Mouse (Mus musculus): Measurements from ENCODE around the gene Ttc7b. TPM values are rescaled to one million over a fixed set of nuclear protein-coding genes. Genes with fewer than 3 reads are reported as not detected.

Ttc7b gene
- polyA plus RNA-seq, 1 experiment from 2014 or later = 2.4 TPM

- Histone ChIP-seq H3K27ac (replicated peaks) (peak overlapping the region; percentile 5; the same call in 1 of the 2 replicates), H3K36me3 (ENCODE audit: control insufficient read depth, insufficient read depth, low read length) (peaks cover 3% of the 10 kb centered on the region; the same call in 1 of the 2 replicates), H3K4me2 (replicated peaks; ENCODE audit: low read depth) (no peak overlapping the region), H3K27me3 (ENCODE audit: control insufficient read depth, insufficient read depth, low read length) (no peaks in the 10 kb centered on the region), H3K4me1 (replicated peaks; ENCODE audit: control insufficient read depth, insufficient read depth) (no peaks in the 10 kb centered on the region; the same call in 1 of the 2 replicates), H3K4me3 (ENCODE audit: low read depth, low read length) (no peak overlapping the region), H3K9ac (ENCODE audit: low read length) (no peak overlapping the region), H3K9me3 (ENCODE audit: control insufficient read depth, low read length) (no peaks in the 10 kb centered on the region)
- 45% methylated on average over 5 of the region's 5 CpGs for WGBS
- ATAC-seq (ENCODE audit: low FRiP score, low TSS enrichment) = no peak
- no peak for TF ChIP-seq CTCF (IDR thresholded peaks at IDR 0.05; ENCODE audit: low read depth)
- TF ChIP-seq EP300 (optimal IDR thresholded peaks at IDR 0.05) = no peak
- DNase-seq (ENCODE audit: low spot score) = no peak
These were observed 121.4 kb downstream of the Ttc7b start for GRCm38 (mm10) chr12:100399126-100399727.

- Histone ChIP-seq H3K27ac (replicated peaks) (peak overlapping the region; percentile 5; the same call in 1 of the 2 replicates), H3K4me3 (ENCODE audit: low read depth, low read length) (no peak overlapping the region), H3K4me2 (replicated peaks; ENCODE audit: low read depth) (no peak overlapping the region), H3K27me3 (ENCODE audit: control insufficient read depth, insufficient read depth, low read length) (no peaks in the 10 kb centered on the region), H3K9ac (ENCODE audit: low read length) (no peak overlapping the region), H3K36me3 (ENCODE audit: control insufficient read depth, insufficient read depth, low read length) (peaks cover 3% of the 10 kb centered on the region; the same call in 1 of the 2 replicates), H3K9me3 (ENCODE audit: control insufficient read depth, low read length) (no peaks in the 10 kb centered on the region), H3K4me1 (replicated peaks; ENCODE audit: control insufficient read depth, insufficient read depth) (no peaks in the 10 kb centered on the region; the same call in 1 of the 2 replicates)
- WGBS = 41% methylated on average over 8 of the region's 8 CpGs
- no peak for ATAC-seq (ENCODE audit: low FRiP score, low TSS enrichment)
- no peak for DNase-seq (ENCODE audit: low spot score)
- TF ChIP-seq EP300 (optimal IDR thresholded peaks at IDR 0.05) (no peak), CTCF (IDR thresholded peaks at IDR 0.05; ENCODE audit: low read depth) (no peak)
These were observed 122.2 kb downstream of the Ttc7b start for GRCm38 (mm10) chr12:100398268-100398943.

- DNase-seq (ENCODE audit: low spot score) = no peak
- Histone ChIP-seq H3K9ac (ENCODE audit: low read length) (no peak overlapping the region), H3K4me1 (replicated peaks; ENCODE audit: control insufficient read depth, insufficient read depth) (no peaks in the 10 kb centered on the region; the same call in 1 of the 2 replicates), H3K4me3 (ENCODE audit: low read depth, low read length) (no peak overlapping the region), H3K27ac (replicated peaks) (no peak overlapping the region), H3K9me3 (ENCODE audit: control insufficient read depth, low read length) (no peaks in the 10 kb centered on the region), H3K36me3 (ENCODE audit: control insufficient read depth, insufficient read depth, low read length) (peaks cover 3% of the 10 kb centered on the region; the same call in 1 of the 2 replicates), H3K4me2 (replicated peaks; ENCODE audit: low read depth) (no peak overlapping the region), H3K27me3 (ENCODE audit: control insufficient read depth, insufficient read depth, low read length) (no peaks in the 10 kb centered on the region)
- TF ChIP-seq EP300 (optimal IDR thresholded peaks at IDR 0.05) (no peak), CTCF (IDR thresholded peaks at IDR 0.05; ENCODE audit: low read depth) (no peak)
- ATAC-seq (ENCODE audit: low FRiP score, low TSS enrichment) = no peak
- 86% methylated on average over 15 of the region's 15 CpGs for WGBS
These were observed 123.0 kb downstream of the Ttc7b start for GRCm38 (mm10) chr12:100397432-100398146.

GRCm38 (mm10) chr12:100396806-100397205, 123.8 kb downstream of the Ttc7b start:
- TF ChIP-seq CTCF (IDR thresholded peaks at IDR 0.05; ENCODE audit: low read depth) = no peak
- TF ChIP-seq EP300 (optimal IDR thresholded peaks at IDR 0.05) = no peak
- no peaks in the 10 kb centered on the region for H3K9me3 ChIP-seq (ENCODE audit: control insufficient read depth, low read length)
- DNase-seq (ENCODE audit: low spot score) = no peak
- no peak for ATAC-seq (ENCODE audit: low FRiP score, low TSS enrichment)
- no peak overlapping the region for H3K4me2 ChIP-seq (replicated peaks; ENCODE audit: low read depth)
- H3K27me3 ChIP-seq (ENCODE audit: control insufficient read depth, insufficient read depth, low read length) = no peaks in the 10 kb centered on the region
- WGBS = 80% methylated on average over 2 of the region's 2 CpGs
- H3K4me1 ChIP-seq (replicated peaks; ENCODE audit: control insufficient read depth, insufficient read depth) = no peaks in the 10 kb centered on the region; the same call in 1 of the 2 replicates
- no peak overlapping the region for H3K9ac ChIP-seq (ENCODE audit: low read length)
- H3K27ac ChIP-seq (replicated peaks) = no peak overlapping the region
- H3K36me3 ChIP-seq (ENCODE audit: control insufficient read depth, insufficient read depth, low read length) = peaks cover 3% of the 10 kb centered on the region; the same call in 1 of the 2 replicates
- no peak overlapping the region for H3K4me3 ChIP-seq (ENCODE audit: low read depth, low read length)

GRCm38 (mm10) chr12:100393532-100393931, 127.1 kb downstream of the Ttc7b start:
- 66% methylated on average over 3 of the region's 3 CpGs for whole genome bisulfite sequencing
- ATAC-seq (ENCODE audit: low FRiP score, low TSS enrichment) (no peak), DNase-seq (ENCODE audit: low spot score) (no peak)
- Histone ChIP-seq H3K4me2 (replicated peaks; ENCODE audit: low read depth) (no peak overlapping the region), H3K4me1 (replicated peaks; ENCODE audit: control insufficient read depth, insufficient read depth) (no peaks in the 10 kb centered on the region), H3K27me3 (ENCODE audit: control insufficient read depth, insufficient read depth, low read length) (no peaks in the 10 kb centered on the region), H3K4me3 (ENCODE audit: low read depth, low read length) (no peak overlapping the region), H3K36me3 (ENCODE audit: control insufficient read depth, insufficient read depth, low read length) (no peaks in the 10 kb centered on the region), H3K9me3 (ENCODE audit: control insufficient read depth, low read length) (no peaks in the 10 kb centered on the region), H3K27ac (replicated peaks) (no peak overlapping the region), H3K9ac (ENCODE audit: low read length) (no peak overlapping the region)
- TF ChIP-seq CTCF (IDR thresholded peaks at IDR 0.05; ENCODE audit: low read depth) (no peak), EP300 (optimal IDR thresholded peaks at IDR 0.05) (no peak)
